Mouse (Mus musculus): ENCODE data around the gene Nfatc2. TPM values are rescaled to one million over a fixed set of nuclear protein-coding genes. Genes with fewer than 3 reads are reported as not detected.

Nfatc2 gene
- polyA plus RNA-seq, 1 experiment = 15.3 TPM

DNA sequence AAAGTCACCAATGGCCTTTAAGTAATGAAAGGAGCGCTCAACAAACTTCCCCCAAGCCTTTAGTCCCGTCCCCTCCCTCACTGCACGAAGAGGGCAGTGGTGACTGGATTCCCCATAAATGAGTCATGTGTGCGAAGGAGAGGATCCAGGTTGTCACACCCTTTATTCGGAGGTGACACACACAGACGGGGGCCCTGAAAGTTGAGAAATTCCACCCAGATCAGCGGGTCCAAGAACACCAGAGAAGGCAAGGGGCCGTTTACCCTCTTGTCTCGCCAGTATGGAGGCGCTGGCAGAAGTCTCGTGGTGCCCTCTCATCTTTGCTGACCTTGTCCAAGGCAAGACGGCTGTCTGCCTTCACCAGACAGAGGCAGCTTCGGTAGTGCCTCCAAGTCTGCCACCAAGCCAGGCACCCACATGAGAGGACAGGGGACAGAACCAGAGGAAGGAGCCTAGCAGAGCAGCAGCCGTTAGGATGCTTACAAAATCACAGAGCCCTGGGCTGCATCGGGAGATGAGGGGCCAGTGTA is 21.8 kb downstream of the Nfatc2 start:
- WGBS = 75% methylated on average over 15 of the region's 15 CpGs
- Histone ChIP-seq H3K36me3 (ENCODE audit: control insufficient read depth, insufficient read depth, low read length) (no peaks in the 10 kb centered on the region), H3K27me3 (ENCODE audit: control insufficient read depth, insufficient read depth, low read length) (no peaks in the 10 kb centered on the region), H3K4me3 (ENCODE audit: extremely low read depth, insufficient read depth, insufficient read length) (no peak overlapping the region), H3K27ac (ENCODE audit: insufficient read depth, low read length) (no peak overlapping the region), H3K4me1 (ENCODE audit: control insufficient read depth, insufficient read depth, insufficient read length) (peaks cover 44% of the 10 kb centered on the region; the same call in 1 of the 2 replicates)
- TF ChIP-seq CTCF (IDR thresholded peaks at IDR 0.05; ENCODE audit: extremely low read depth, insufficient read depth, insufficient read length, insufficient replicate concordance) (no peak), POLR2A (IDR thresholded peaks at IDR 0.05; ENCODE audit: low read depth, low read length) (no peak)
- no peak for DNase-seq (ENCODE audit: low read depth in 1 of 2, low spot score in 2 of 2)

DNA sequence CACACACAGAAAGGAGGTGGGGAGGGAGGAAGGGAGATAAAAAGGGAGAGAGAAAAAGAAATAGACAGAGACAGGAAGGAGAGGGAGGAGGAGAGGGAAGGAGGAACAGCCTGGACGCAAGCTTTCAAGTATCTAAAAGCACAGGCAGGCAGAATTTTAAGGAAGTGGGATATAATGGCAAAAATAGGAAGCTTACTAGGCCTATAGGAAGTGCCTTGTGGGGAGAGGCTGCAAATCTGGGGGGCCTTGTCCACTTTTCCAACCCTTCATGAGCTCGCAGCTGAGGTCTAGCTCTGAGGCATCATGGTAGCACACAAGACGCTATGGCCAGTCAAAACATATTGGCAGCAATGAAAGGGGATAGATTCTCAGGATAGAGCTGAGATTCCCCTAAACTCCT is 22.3 kb downstream of the Nfatc2 start:
- no peak for TF ChIP-seq POLR2A (IDR thresholded peaks at IDR 0.05; ENCODE audit: low read depth, low read length)
- peaks cover 45% of the 10 kb centered on the region; the same call in 1 of the 2 replicates for H3K4me1 ChIP-seq (ENCODE audit: control insufficient read depth, insufficient read depth, insufficient read length)
- no peak overlapping the region for H3K4me3 ChIP-seq (ENCODE audit: extremely low read depth, insufficient read depth, insufficient read length)
- 69% methylated on average over 3 of the region's 3 CpGs for WGBS
- no peaks in the 10 kb centered on the region for H3K27me3 ChIP-seq (ENCODE audit: control insufficient read depth, insufficient read depth, low read length)
- DNase-seq (ENCODE audit: low read depth in 1 of 2, low spot score in 2 of 2) = no peak
- no peaks in the 10 kb centered on the region for H3K36me3 ChIP-seq (ENCODE audit: control insufficient read depth, insufficient read depth, low read length)
- H3K27ac ChIP-seq (ENCODE audit: insufficient read depth, low read length) = no peak overlapping the region

DNA sequence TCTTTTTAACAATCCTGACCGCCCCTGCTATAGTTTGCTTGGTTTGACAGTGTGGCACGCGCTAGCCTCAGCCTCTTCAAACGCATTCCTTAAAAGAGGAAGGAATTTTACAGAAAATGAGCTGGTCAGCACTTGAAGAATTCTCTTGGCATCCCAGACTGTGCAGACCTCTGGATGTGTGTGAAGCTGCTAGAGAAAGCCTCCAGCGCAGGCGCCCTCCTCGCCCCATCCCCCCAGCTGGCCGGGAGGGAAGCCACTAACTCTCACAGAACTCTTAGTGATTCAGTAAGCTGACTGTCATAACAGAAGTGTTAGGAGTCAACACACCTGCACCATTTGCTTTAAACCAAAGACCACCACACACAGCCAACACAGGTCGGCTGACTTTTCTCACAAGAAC is 23.3 kb downstream of the Nfatc2 start:
- peaks cover 37% of the 10 kb centered on the region; the same call in 1 of the 2 replicates for H3K4me1 ChIP-seq (ENCODE audit: control insufficient read depth, insufficient read depth, insufficient read length)
- H3K27me3 ChIP-seq (ENCODE audit: control insufficient read depth, insufficient read depth, low read length) = no peaks in the 10 kb centered on the region
- no peak overlapping the region for H3K4me3 ChIP-seq (ENCODE audit: extremely low read depth, insufficient read depth, insufficient read length)
- no peak for DNase-seq (ENCODE audit: low read depth in 1 of 2, low spot score in 2 of 2)
- no peaks in the 10 kb centered on the region for H3K36me3 ChIP-seq (ENCODE audit: control insufficient read depth, insufficient read depth, low read length)
- H3K27ac ChIP-seq (ENCODE audit: insufficient read depth, low read length) = no peak overlapping the region
- 78% methylated on average over 9 of the region's 9 CpGs for WGBS
- TF ChIP-seq POLR2A (IDR thresholded peaks at IDR 0.05; ENCODE audit: low read depth, low read length) (no peak), CTCF (IDR thresholded peaks at IDR 0.05; ENCODE audit: extremely low read depth, insufficient read depth, insufficient read length, insufficient replicate concordance) (no peak)

DNA sequence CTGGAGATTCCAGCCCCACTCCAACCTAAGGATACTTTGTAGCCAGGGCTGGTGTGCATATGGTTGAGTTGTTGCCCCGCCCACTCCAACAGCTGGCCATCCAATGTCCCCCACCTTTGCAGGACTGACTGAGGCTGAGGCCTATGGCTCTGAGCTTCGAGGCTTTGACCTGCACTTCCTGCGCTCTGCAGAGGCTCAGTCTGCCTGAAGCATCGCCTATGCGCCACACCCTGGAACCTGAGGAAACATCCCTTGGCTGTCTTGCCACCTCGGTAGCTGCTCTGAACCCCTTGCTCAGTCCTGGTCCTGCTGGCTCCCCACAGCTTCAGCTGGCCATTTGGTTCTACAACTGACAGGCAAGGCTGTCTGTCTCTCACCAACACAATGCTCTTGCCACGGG is 24.1 kb downstream of the Nfatc2 start:
- Histone ChIP-seq H3K4me1 (ENCODE audit: control insufficient read depth, insufficient read depth, insufficient read length) (peaks cover 33% of the 10 kb centered on the region; the same call in 1 of the 2 replicates), H3K27me3 (ENCODE audit: control insufficient read depth, insufficient read depth, low read length) (no peaks in the 10 kb centered on the region), H3K4me3 (ENCODE audit: extremely low read depth, insufficient read depth, insufficient read length) (no peak overlapping the region), H3K27ac (ENCODE audit: insufficient read depth, low read length) (no peak overlapping the region), H3K36me3 (ENCODE audit: control insufficient read depth, insufficient read depth, low read length) (no peaks in the 10 kb centered on the region)
- WGBS = 70% methylated on average over 7 of the region's 7 CpGs
- TF ChIP-seq POLR2A (IDR thresholded peaks at IDR 0.05; ENCODE audit: low read depth, low read length) (no peak), CTCF (IDR thresholded peaks at IDR 0.05; ENCODE audit: extremely low read depth, insufficient read depth, insufficient read length, insufficient replicate concordance) (no peak)
- DNase-seq (ENCODE audit: low read depth in 1 of 2, low spot score in 2 of 2) = no peak

DNA sequence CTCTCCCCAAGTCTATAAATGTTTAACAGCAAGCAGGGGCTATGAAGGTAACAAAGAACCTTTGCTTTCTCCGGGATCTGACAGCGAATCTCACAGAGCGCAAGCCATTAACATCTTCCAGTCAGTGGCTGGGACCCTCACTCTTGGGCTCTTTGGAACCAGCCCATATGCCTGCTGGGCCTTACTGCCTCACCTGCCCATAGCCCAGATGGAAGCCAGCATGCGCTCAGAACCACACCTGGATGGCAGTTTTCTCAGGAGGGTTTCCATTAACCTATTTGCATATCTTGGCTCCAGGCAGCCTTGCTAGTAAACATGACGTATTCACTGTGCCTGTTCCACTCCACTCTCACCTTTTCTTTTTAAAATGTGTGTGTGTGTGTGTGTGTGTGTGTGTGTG is 25.6 kb downstream of the Nfatc2 start:
- TF ChIP-seq CTCF (IDR thresholded peaks at IDR 0.05; ENCODE audit: extremely low read depth, insufficient read depth, insufficient read length, insufficient replicate concordance) (no peak), POLR2A (IDR thresholded peaks at IDR 0.05; ENCODE audit: low read depth, low read length) (no peak)
- WGBS = 93% methylated on average over 5 of the region's 5 CpGs
- H3K4me1 ChIP-seq (ENCODE audit: control insufficient read depth, insufficient read depth, insufficient read length) = peaks cover 33% of the 10 kb centered on the region; the same call in 1 of the 2 replicates
- no peaks in the 10 kb centered on the region for H3K27me3 ChIP-seq (ENCODE audit: control insufficient read depth, insufficient read depth, low read length)
- DNase-seq (ENCODE audit: low read depth in 1 of 2, low spot score in 2 of 2) = no peak
- H3K36me3 ChIP-seq (ENCODE audit: control insufficient read depth, insufficient read depth, low read length) = peaks cover 5% of the 10 kb centered on the region
- H3K27ac ChIP-seq (ENCODE audit: insufficient read depth, low read length) = no peak overlapping the region
- no peak overlapping the region for H3K4me3 ChIP-seq (ENCODE audit: extremely low read depth, insufficient read depth, insufficient read length)

DNA sequence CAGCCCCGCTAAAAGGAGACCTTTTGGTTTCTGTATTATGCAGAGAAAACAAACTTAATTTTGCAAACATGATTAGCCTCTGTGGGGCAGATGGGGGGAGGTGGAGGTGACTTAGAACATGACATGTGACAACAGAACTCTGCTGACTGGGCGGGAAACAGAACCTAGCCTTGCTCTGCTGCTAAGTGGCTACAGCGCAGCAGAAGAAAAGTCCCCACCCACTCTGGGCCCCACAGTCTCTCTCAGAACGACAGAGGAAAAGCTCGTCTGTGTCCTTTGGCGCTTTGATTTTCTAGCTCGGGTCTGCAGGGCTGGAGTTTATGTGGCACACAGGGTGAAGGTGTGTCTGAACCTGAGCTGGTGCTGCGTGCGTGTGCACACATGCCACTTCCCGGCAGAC is 26.5 kb downstream of the Nfatc2 start:
- Histone ChIP-seq H3K36me3 (ENCODE audit: control insufficient read depth, insufficient read depth, low read length) (peaks cover 9% of the 10 kb centered on the region), H3K27ac (ENCODE audit: insufficient read depth, low read length) (peak overlapping the region; percentile 21; the same call in 1 of the 2 replicates), H3K27me3 (ENCODE audit: control insufficient read depth, insufficient read depth, low read length) (no peaks in the 10 kb centered on the region), H3K4me1 (ENCODE audit: control insufficient read depth, insufficient read depth, insufficient read length) (peaks cover 24% of the 10 kb centered on the region; the same call in 1 of the 2 replicates), H3K4me3 (ENCODE audit: extremely low read depth, insufficient read depth, insufficient read length) (no peak overlapping the region)
- TF ChIP-seq CTCF (IDR thresholded peaks at IDR 0.05; ENCODE audit: extremely low read depth, insufficient read depth, insufficient read length, insufficient replicate concordance) = no peak
- no peak for TF ChIP-seq POLR2A (IDR thresholded peaks at IDR 0.05; ENCODE audit: low read depth, low read length)
- WGBS = 37% methylated on average over 10 of the region's 10 CpGs
- DNase-seq (ENCODE audit: low read depth in 1 of 2, low spot score in 2 of 2) = peak in 1 of 2 experiments; percentile 25

DNA sequence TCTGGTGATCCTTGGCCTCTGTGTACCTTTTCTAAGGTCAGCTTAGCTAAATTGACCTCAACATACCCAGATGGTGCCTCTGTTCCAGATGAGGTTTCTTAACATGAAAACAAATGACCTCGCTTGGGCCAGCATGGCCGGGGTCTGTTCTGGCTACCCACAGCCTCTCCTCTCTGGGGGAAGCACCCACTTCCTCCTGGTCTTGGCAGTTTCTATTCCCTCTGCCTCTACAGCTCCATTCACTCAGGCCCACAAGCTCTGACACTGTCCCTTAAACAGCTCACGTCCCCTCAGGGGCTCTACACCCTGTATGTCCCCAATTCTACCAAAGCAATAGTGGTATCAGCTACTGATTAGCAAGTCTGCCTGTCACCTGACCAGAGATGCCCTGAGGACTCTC is 27.6 kb downstream of the Nfatc2 start:
- Histone ChIP-seq H3K36me3 (ENCODE audit: control insufficient read depth, insufficient read depth, low read length) (peaks cover 9% of the 10 kb centered on the region), H3K4me1 (ENCODE audit: control insufficient read depth, insufficient read depth, insufficient read length) (peaks cover 22% of the 10 kb centered on the region; the same call in 1 of the 2 replicates), H3K27me3 (ENCODE audit: control insufficient read depth, insufficient read depth, low read length) (no peaks in the 10 kb centered on the region), H3K4me3 (ENCODE audit: extremely low read depth, insufficient read depth, insufficient read length) (no peak overlapping the region), H3K27ac (ENCODE audit: insufficient read depth, low read length) (no peak overlapping the region)
- whole genome bisulfite sequencing = 41% methylated on average over 3 of the region's 3 CpGs
- no peak for TF ChIP-seq POLR2A (IDR thresholded peaks at IDR 0.05; ENCODE audit: low read depth, low read length)
- TF ChIP-seq CTCF (IDR thresholded peaks at IDR 0.05; ENCODE audit: extremely low read depth, insufficient read depth, insufficient read length, insufficient replicate concordance) = no peak
- no peak for DNase-seq (ENCODE audit: low read depth in 1 of 2, low spot score in 2 of 2)

Measured in spleen, adult 2 months (tissue).